Mouse (Mus musculus) B cell, adult 2 months (primary cell): ENCODE results near the gene Zbtb7b.

Experiments
- DNase-seq, 2 experiments: peaks; one replicate each; pipeline ENCODE4 v3.0.0; 2022

The Zbtb7b gene

DNA sequence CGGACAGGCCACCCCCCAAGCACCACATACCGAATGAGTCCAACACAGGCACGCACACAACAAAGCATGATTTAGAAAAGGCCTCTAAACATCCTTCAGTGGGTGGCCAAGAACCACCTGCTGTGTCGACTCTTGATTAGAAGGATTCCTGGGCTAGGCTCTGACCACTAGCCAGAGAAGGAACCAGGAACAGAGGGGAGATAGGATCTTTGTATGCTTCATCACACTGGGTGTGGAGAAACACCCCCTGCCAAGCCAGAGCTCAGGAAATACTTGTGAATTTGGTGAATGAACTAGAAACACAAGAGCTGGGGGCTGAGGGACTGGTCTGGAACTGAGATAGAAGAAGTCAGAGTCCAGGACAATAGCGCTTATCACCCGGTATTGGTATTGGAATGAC is 58.0 kb downstream of the Zbtb7b start:
- no peak for DNase-seq

DNA sequence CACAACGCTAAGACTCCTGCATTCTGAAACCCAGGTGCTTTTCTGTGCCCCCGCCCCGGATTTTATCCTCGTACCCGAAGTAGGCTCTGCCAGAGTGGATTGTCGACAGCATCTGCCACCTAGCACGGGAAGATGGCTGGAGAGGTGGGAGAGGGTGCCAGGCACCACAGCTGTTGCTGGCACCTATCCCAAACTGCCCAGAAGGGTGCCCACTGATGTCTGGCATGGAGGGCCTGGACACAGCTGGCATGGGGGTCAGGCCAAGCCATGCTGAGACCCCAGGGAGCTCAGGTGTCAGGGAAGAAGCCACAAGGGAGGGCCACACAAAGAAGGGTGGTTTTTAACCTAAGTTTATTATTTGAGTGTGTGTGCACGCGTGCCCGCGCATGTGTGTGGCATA is 61.5 kb downstream of the Zbtb7b start:
- no peak for DNase-seq

GRCm38 (mm10) chr3:89332476-89332875 is 62.1 kb downstream of the Zbtb7b start:
- DNase-seq: no peak

- DNase-seq: no peak
Measured at GRCm38 (mm10) chr3:89332013-89332412, 62.6 kb downstream of the Zbtb7b start.

GRCm38 (mm10) chr3:89331561-89331960 is 63.0 kb downstream of the Zbtb7b start:
- no peak for DNase-seq

DNA sequence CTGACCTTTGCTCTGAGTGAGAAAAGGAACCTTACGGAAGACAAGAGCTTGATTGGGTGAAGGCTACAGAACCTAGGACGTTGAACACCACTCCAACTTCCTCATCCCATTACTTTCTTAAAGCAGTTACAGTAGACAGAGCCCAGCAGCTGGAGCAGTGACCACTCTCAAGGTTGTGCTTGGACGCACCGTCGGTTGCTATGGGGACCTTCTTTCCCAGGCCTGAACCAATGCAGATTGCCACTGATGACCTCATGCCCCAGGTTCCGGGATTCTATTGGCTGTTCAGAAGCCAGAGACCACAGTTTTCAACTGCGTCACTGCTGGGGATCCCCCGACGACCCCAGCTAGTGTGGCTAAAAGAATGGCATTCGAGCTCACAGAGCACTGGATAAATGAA is 63.6 kb downstream of the Zbtb7b start:
- DNase-seq: no peak

DNA sequence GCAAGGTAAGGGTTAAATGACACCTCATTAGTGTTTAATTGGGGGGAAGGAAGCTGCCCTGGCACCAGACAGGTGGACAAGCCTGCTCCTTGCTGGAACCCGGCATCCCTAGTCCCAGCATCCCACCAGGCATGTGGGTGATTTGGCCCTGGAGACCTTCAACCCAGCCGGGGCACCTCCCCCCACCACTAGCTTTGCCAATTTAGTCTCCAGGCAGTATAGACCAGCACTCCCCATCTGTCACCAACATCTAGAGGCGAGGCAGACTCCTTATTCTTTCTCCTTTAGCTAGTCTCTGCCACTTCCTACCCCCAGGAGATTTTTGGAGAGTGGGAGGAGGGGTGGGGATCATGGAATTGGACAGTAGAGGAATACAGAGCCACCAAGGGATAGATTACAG is 64.2 kb downstream of the Zbtb7b start:
- no peak for DNase-seq

- no peak for DNase-seq
Measured at GRCm38 (mm10) chr3:89328623-89329022, 66.0 kb downstream of the Zbtb7b start.
